11 mouse cellular contexts compared by ENCODE assay signal in the genomic region with DNA sequence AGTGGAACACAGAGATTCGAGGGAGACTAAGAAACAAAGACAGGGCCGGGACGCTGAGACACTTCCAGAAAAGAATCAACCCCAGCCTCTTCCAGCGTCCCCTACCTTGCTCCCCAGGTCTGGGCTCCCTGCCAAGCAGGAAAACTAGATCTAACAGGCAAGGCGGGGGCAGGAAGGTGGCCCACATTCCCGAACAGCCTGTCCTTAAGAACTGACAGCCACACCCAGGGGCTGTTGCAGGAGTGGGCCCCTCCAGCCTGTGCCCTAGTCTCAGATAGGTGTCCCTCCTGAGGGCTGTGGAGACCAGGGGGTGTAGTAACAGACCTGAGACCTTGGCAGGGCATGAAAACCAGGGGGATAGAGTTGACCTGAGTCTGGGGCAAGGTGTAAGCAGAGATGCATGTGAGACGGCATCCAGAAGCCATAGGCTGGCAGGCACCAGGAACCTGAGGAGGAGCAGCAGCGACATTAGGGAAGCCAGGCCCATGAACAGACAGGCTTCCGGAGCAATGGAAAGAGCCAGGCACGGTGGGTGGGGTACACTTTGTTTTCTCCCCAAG. TPM values are rescaled to one million over a fixed set of nuclear protein-coding genes. Genes with fewer than 3 reads are reported as not detected.
A peak's percentile ranks its signal among the peaks of the same experiment; 100 is the strongest.
DNase-seq lines count a peak whose midpoint lies in the region; ATAC-seq and TF ChIP-seq lines count a peak whose summit lies in the region.
"Had no signal": no experiment of that assay in that cellular context is flagged by ENCODE, and none has a peak within 500 bp of the region (broad histone marks: within the 10 kb centered on the region; RNA-seq: fewer than 3 reads in every experiment).

A gene (plus strand): TSS at position 510 of the 560 bp plus-strand sequence.

- peak; percentile 79 for ATAC-seq in intestine, postnatal 0 days
- peak; percentile 66 for ATAC-seq in lung, embryonic 14.5 days (ENCODE audit: insufficient read depth)
- ATAC-seq in hindbrain, postnatal 0 days: no peak

- no peaks in the 10 kb centered on the region for H3K4me1 ChIP-seq in intestine, postnatal 0 days (replicated peaks; ENCODE audit: control insufficient read depth, insufficient read depth, low read length)
- H3K4me1 ChIP-seq in lung, embryonic 14.5 days (ENCODE audit: insufficient read depth): no peaks in the 10 kb centered on the region
- H3K4me1 ChIP-seq in hindbrain, postnatal 0 days (ENCODE audit: insufficient read depth, low read length): no peaks in the 10 kb centered on the region

- H3K27ac ChIP-seq in intestine, postnatal 0 days (ENCODE audit: low read depth, low read length): peak within 1 kb of the TSS; percentile 41; the same call in 1 of the 2 replicates
- H3K27ac ChIP-seq in lung, embryonic 14.5 days (ENCODE audit: low read depth): peak within 1 kb of the TSS; percentile 65; the same call in 1 of the 2 replicates
- no peak within 1 kb of the TSS for H3K27ac ChIP-seq in hindbrain, postnatal 0 days

- no peak within 1 kb of the TSS for H3K9ac ChIP-seq in intestine, postnatal 0 days (ENCODE audit: low read depth, low read length)
- H3K9ac ChIP-seq in lung, embryonic 14.5 days: no peak within 1 kb of the TSS
- H3K9ac ChIP-seq in hindbrain, postnatal 0 days (replicated peaks; ENCODE audit: low read length): no peak within 1 kb of the TSS

- WGBS in intestine, postnatal 0 days: 40% methylated on average over 10 of the region's 10 CpGs
- WGBS in lung, embryonic 14.5 days: 47% methylated on average over 10 of the region's 10 CpGs
- WGBS in hindbrain, postnatal 0 days: 66% methylated on average over 10 of the region's 10 CpGs

- H3K36me3 ChIP-seq in intestine, postnatal 0 days (ENCODE audit: control insufficient read depth, insufficient read depth): peaks cover 13% of the 10 kb centered on the region
- H3K36me3 ChIP-seq in lung, embryonic 14.5 days (ENCODE audit: insufficient read depth): peaks cover 16% of the 10 kb centered on the region
- peaks cover 8% of the 10 kb centered on the region; the same call in 1 of the 2 replicates for H3K36me3 ChIP-seq in hindbrain, postnatal 0 days (ENCODE audit: insufficient read depth, low read length)

- no peaks in the 10 kb centered on the region for H3K27me3 ChIP-seq in intestine, postnatal 0 days (replicated peaks; ENCODE audit: control insufficient read depth, insufficient read depth, low read length)
- H3K27me3 ChIP-seq in lung, embryonic 14.5 days (ENCODE audit: insufficient read depth, low read length): no peaks in the 10 kb centered on the region
- no peaks in the 10 kb centered on the region for H3K27me3 ChIP-seq in hindbrain, postnatal 0 days (ENCODE audit: insufficient read depth, low read length)

- DNase-seq in gastrocnemius, adult 18-20 months (ENCODE audit: low spot score): peak; percentile 55
- DNase-seq in gastrocnemius, adult 8-10 months (ENCODE audit: low spot score in 2 of 2): no peak
- peak; percentile 38 for DNase-seq in cerebellum, adult 9-11 months
- DNase-seq in lung, embryonic 14.5 days: peak; percentile 76
- DNase-seq in adrenal gland, adult 8-10 months: no peak
- no peak for DNase-seq in B cell, adult 2 months
- no peak for DNase-seq in hindbrain, postnatal 0 days (ENCODE audit: low spot score)
- DNase-seq: embryo, embryonic 11 days; layer of hippocampus, adult 9-11 months had no signal

- no peak within 1 kb of the TSS for H3K4me3 ChIP-seq in intestine, postnatal 0 days (ENCODE audit: low read depth, low read length)
- H3K4me3 ChIP-seq in lung, embryonic 14.5 days (ENCODE audit: low read depth, low read length): no peak within 1 kb of the TSS
- H3K4me3 ChIP-seq in hindbrain, postnatal 0 days (ENCODE audit: low read length): no peak within 1 kb of the TSS

- no peak within 1 kb of the TSS; the same call in 1 of the 2 replicates for H3K4me2 ChIP-seq in intestine, postnatal 0 days (replicated peaks; ENCODE audit: low read depth)
- H3K4me2 ChIP-seq in lung, embryonic 14.5 days: no peak within 1 kb of the TSS
- H3K4me2 ChIP-seq in hindbrain, postnatal 0 days (ENCODE audit: low read depth, low read length): no peak within 1 kb of the TSS

- TF ChIP-seq CTCF in intestine, postnatal 0 days (IDR thresholded peaks at IDR 0.05; ENCODE audit: low read depth): no peak
- no peak for TF ChIP-seq CTCF in lung, embryonic 14.5 days (IDR thresholded peaks at IDR 0.05; ENCODE audit: low read depth)
- TF ChIP-seq CTCF in hindbrain, postnatal 0 days (IDR thresholded peaks at IDR 0.05; ENCODE audit: low read depth): no peak

- H3K9me3 ChIP-seq in intestine, postnatal 0 days (ENCODE audit: control insufficient read depth): no peaks in the 10 kb centered on the region
- H3K9me3 ChIP-seq in lung, embryonic 14.5 days (ENCODE audit: low read depth, low read length): no peaks in the 10 kb centered on the region
- no peaks in the 10 kb centered on the region for H3K9me3 ChIP-seq in hindbrain, postnatal 0 days (ENCODE audit: low read length)

RNA-seq across cellular contexts. Expression of the gene that starts here (rescaled TPM):
- total RNA-seq in gastrocnemius, adult 18-20 months (2021): not detected
- not detected for total RNA-seq in gastrocnemius, adult 8-10 months (2022)
- polyA plus RNA-seq in intestine, postnatal 0 days (2015; fragmentation: Nextera tagmentation; extraction: Ambion mirVana): not detected in 2 replicates
- polyA plus RNA-seq in lung, embryonic 14.5 days (2014; fragmentation: Nextera tagmentation; extraction: Ambion mirVana): 0.11 and 0.20 TPM in 2 replicates
- not detected for total RNA-seq in adrenal gland, adult 8-10 months (2022)
- not detected in 2 replicates for total RNA-seq in hindbrain, postnatal 0 days (2014; rRNA removed)
- 0.09 and 0.32 TPM in 2 replicates for polyA plus RNA-seq in hindbrain, postnatal 0 days (2015; fragmentation: Nextera tagmentation; extraction: Ambion mirVana)
- polyA plus RNA-seq: liver, embryonic 16.5 days had no signal

Comparison
In these comparisons a context has a peak if more than half of its experiments do, and no peak if none do; other contexts are left out.
1. Peak in DNase-seq in gastrocnemius, adult 18-20 months; RNA of the gene not detected or under 1 TPM.
2. Peak in ATAC-seq and H3K27ac ChIP-seq in intestine, postnatal 0 days; RNA of the gene not detected or under 1 TPM.
3. Peak in DNase-seq, ATAC-seq and H3K27ac ChIP-seq in lung, embryonic 14.5 days; RNA of the gene not detected or under 1 TPM.